Mouse (Mus musculus) liver, postnatal 0 days (tissue): Measurements from ENCODE around the gene Nploc4. TPM values are rescaled to one million over a fixed set of nuclear protein-coding genes. Genes with fewer than 3 reads are reported as not detected.
"Not testable (repeated sequence)": the region's sequence is repeated elsewhere in the genome, so short reads cannot be mapped to it uniquely, and the experiment has no call there.

ENCODE experiments used
- ATAC-seq: fragments of 200-750 bp; cut with Nextera tagmentation; 2 replicates; pipeline ENCODE4 v1.8.0; 2017; ENCODE audit warnings: mild to moderate bottlenecking, moderate library complexity
- DNase-seq: peaks from one replicate; pipeline ENCODE4 v3.0.0-alpha.2; 2016
- H3K27ac ChIP-seq: fragments of 300-500 bp; sonication (generic); 2 replicates; pipeline ENCODE4 v1.5.1; 2014; ENCODE audit warnings: antibody characterized with exemption, moderate library complexity, mild to moderate bottlenecking, low read depth
- H3K27me3 ChIP-seq: fragments of 300-500 bp; sonication (generic); 2 replicates; pipeline ENCODE4 v1.6.1; 2014; ENCODE audit warnings: low read length, control low read depth, mixed read lengths; ENCODE audit not compliant: insufficient read depth
- H3K36me3 ChIP-seq: fragments of 300-500 bp; sonication (generic); replicated peaks from 2 replicates; pipeline ENCODE4 v1.6.1; 2014; ENCODE audit warnings: mild to moderate bottlenecking, control low read depth, low read length, moderate library complexity, mixed read lengths; ENCODE audit not compliant: insufficient read depth
- H3K4me1 ChIP-seq: fragments of 300-500 bp; sonication (generic); 2 replicates; pipeline ENCODE4 v1.6.1; 2014; ENCODE audit warnings: antibody characterized with exemption, mild to moderate bottlenecking, control low read depth; ENCODE audit not compliant: insufficient read depth
- H3K4me2 ChIP-seq: fragments of 300-500 bp; sonication (generic); 2 replicates; pipeline ENCODE4 v1.6.1; 2014; ENCODE audit warnings: low read depth, mild to moderate bottlenecking, low read length, moderate library complexity, mixed read lengths
- H3K4me3 ChIP-seq: fragments of 300-500 bp; sonication (generic); 2 replicates; pipeline ENCODE4 v1.5.1; 2014; ENCODE audit warnings: low read depth, low read length
- H3K9ac ChIP-seq: fragments of 300-500 bp; sonication (generic); replicated peaks from 2 replicates; pipeline ENCODE4 v1.6.1; 2014; ENCODE audit warnings: mild to moderate bottlenecking, moderate library complexity
- H3K9me3 ChIP-seq: fragments of 300-500 bp; sonication (generic); 2 replicates; pipeline ENCODE4 v1.6.1; 2016; ENCODE audit warnings: mild to moderate bottlenecking, control low read depth, low read length, mixed read lengths
- CTCF ChIP-seq: sonication (generic); IDR thresholded peaks from 2 replicates; pipeline ENCODE4 v1.5.1; 2016; ENCODE audit warnings: antibody characterized with exemption, low read depth
- EP300 ChIP-seq: IDR thresholded peaks from 2 replicates; pipeline ENCODE4 v1.6.1; 2016; ENCODE audit warnings: antibody characterized with exemption, low read depth, mild to moderate bottlenecking
- WGBS: fragments of 180-500 bp; shearing (Covaris S2); extraction: QIAGEN DNeasy Blood & Tissue Kit; methylation state at CpG from one replicate; pipeline ENCODE4 v1.1.7; 2014; ENCODE audit not compliant: insufficient replicate concordance; 5-methylcytosine and 5-hydroxymethylcytosine counted together
- polyA plus RNA-seq: library from polyadenylated mRNA; unstranded; fragments of >200 nt; fragmentation: Nextera tagmentation; extraction: Ambion mirVana; gene quantifications from 2 replicates; pipeline ENCODE4 v1.2.1, GENCODE M21; 2015

The Nploc4 gene
- polyA plus RNA-seq, 1 experiment from 2014 or later, result 12.8 TPM

DNA sequence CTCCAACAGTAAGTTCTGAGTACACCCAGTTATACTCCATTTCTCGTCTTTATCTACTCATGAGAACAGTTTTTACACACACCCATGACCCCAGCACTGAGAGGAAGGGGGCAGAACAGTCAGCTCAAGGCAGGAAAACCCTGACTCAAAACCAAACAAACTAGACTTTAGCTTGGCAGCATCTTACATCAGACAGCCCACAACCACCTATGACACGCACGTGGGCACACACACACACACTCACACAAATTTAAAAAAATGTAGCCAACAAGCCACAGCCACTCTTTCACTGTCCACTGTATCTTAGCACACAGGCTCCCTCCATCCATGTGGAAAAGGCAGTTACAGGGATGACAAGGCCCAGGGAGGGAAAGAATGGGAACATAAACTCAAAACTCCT, 10.8 kb downstream of the Nploc4 start:
- 87% methylated on average over 3 of the region's 3 CpGs for WGBS
- H3K27me3 ChIP-seq, result no peaks in the 10 kb centered on the region
- ATAC-seq (no peak), DNase-seq (no peak)
- peaks cover 75% of the 10 kb centered on the region for H3K36me3 ChIP-seq
- TF ChIP-seq EP300 (no peak), CTCF (no peak)
- H3K4me2 ChIP-seq, result no peak overlapping the region
- no peak overlapping the region for H3K4me3 ChIP-seq
- H3K4me1 ChIP-seq, result 0 out of 2 replicates have a peak, but pooled peaks cover 4% of the 10 kb centered on the region
- no peaks in the 10 kb centered on the region for H3K9me3 ChIP-seq
- no peak overlapping the region for H3K27ac ChIP-seq
- no peak overlapping the region for H3K9ac ChIP-seq

- Histone ChIP-seq H3K27me3 (no peaks in the 10 kb centered on the region), H3K27ac (peak overlapping the region; percentile 62; the same call in 1 of the 2 replicates)
- peak; percentile 68 for ATAC-seq
These were observed 13.8 kb downstream of the Nploc4 start for GRCm38 (mm10) chr11:120423569-120424295.

DNA sequence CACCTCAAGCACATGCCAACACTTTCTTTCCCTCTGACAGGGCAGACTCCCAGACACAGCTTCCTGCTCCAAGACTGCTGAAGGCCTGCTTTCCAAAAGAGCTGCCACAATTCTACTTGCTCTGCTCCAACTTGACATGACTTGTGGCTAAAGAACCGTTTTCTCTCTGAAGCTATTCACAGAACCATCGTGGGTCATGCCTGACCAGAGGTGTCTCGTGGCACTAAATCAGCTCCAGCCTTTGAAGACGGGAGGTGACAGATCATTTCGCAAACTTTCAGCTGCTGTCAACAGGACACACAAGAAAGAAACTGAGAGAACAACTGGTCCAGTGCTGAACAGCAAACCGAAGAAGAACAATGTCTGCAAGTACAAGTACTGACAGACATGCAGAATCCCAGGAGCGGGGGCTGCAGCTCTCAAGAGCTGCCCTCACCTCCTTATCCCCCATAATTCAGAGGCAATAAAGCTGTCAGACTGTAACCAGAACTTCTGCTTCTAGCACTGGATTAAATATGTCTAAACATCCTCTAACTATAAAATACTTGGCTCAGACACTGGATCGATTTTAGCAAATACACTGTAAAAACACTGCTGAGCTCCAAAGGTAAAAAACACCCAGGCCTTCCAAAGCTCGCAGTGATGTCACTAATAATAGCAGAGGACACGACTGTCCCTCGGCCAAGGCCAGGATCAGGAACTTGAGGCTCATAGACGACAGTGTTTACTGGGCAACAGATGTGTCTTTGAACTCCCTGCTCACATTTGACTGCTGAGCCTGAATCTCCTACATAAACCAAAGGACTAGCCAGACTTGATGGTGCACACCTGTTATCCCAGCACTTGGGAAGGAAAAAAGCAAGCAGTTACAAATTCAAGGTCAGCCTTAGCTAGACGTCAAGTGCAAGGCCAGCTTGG, 14.6 kb downstream of the Nploc4 start:
- DNase-seq (no peak), ATAC-seq (peak; percentile 85)
- TF ChIP-seq EP300 (no peak), CTCF (no peak)
- Histone ChIP-seq H3K4me3 (no peak overlapping the region), H3K4me1 (0 out of 2 replicates have a peak, but pooled peaks cover 4% of the 10 kb centered on the region), H3K4me2 (no peak overlapping the region), H3K9me3 (no peaks in the 10 kb centered on the region), H3K9ac (no peak overlapping the region), H3K27me3 (no peaks in the 10 kb centered on the region), H3K27ac (peak overlapping the region; percentile 62), H3K36me3 (peaks cover 84% of the 10 kb centered on the region)
- WGBS, result 70% methylated on average over 13 of the region's 13 CpGs

More at GRCm38 (mm10) chr11:120423569-120424295, 13.8 kb downstream of the Nploc4 start:
- Histone ChIP-seq H3K4me2 (no peak overlapping the region), H3K4me3 (no peak overlapping the region), H3K9ac (no peak overlapping the region), H3K4me1 (0 out of 2 replicates have a peak, but pooled peaks cover 4% of the 10 kb centered on the region), H3K9me3 (no peaks in the 10 kb centered on the region), H3K36me3 (peaks cover 84% of the 10 kb centered on the region)
- 70% methylated on average over 9 of the region's 9 CpGs for WGBS
- TF ChIP-seq EP300, result no peak
- TF ChIP-seq CTCF, result peak; percentile 80
- DNase-seq, result peak; percentile 72

DNA sequence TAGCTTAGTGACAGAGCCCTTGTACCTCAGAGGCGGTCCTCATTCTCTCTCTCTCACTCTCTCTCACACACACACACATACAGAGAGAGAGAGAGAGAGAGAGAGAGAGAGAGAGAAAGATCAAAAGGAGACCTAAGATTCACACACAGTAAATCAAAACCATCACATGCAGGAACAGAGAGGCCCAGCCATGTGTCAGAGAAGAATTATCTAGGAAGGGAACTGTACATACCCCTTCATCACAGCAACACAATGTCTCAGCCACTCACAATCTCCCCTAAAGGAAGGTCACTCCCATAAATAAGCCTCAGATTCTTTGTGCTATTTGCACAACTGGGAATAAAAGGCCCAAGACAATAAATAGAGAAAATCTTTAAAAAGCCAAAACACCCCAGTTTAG, 18.9 kb downstream of the Nploc4 start:
- no peak for TF ChIP-seq EP300
- no peak for TF ChIP-seq CTCF
- Histone ChIP-seq H3K4me2 (no peak overlapping the region), H3K9me3 (no peaks in the 10 kb centered on the region), H3K27ac (no peak overlapping the region), H3K4me3 (no peak overlapping the region), H3K36me3 (peaks cover 78% of the 10 kb centered on the region), H3K9ac (no peak overlapping the region), H3K4me1 (0 out of 2 replicates have a peak, but pooled peaks cover 4% of the 10 kb centered on the region), H3K27me3 (no peaks in the 10 kb centered on the region)
- WGBS, result 93% methylated on average over 1 of the region's 1 CpGs
- DNase-seq, result no peak
- no peak for ATAC-seq

DNA sequence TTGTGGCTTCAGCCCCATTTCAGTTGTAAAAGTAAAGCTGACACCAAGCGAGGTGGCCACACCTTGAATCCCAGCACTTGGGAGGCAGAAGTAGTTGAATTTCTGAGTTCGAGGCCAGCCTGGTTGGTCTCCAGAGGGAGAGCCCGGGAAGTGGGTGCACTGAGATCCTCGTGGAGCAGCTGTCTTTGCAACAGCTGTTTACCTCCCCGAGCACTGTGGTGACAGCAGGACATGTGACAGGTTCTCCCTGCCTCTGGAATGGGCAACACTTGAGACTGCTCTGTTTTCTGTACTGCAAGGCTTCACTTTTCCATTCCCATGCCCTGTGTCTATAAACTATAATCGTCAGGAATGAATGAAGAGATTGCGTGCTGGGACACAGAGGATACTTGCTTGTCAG, 19.7 kb downstream of the Nploc4 start:
- no peak overlapping the region for H3K27ac ChIP-seq
- DNase-seq (no peak), ATAC-seq (no peak)
- TF ChIP-seq EP300, result no peak
- TF ChIP-seq CTCF, result no peak
- no peak overlapping the region for H3K4me2 ChIP-seq
- H3K4me1 ChIP-seq, result 0 out of 2 replicates have a peak, but pooled peaks cover 4% of the 10 kb centered on the region
- 89% methylated on average over 7 of the region's 7 CpGs for WGBS
- H3K9me3 ChIP-seq, result no peaks in the 10 kb centered on the region
- H3K9ac ChIP-seq, result no peak overlapping the region
- H3K27me3 ChIP-seq, result no peaks in the 10 kb centered on the region
- peaks cover 78% of the 10 kb centered on the region for H3K36me3 ChIP-seq
- H3K4me3 ChIP-seq, result no peak overlapping the region

DNA sequence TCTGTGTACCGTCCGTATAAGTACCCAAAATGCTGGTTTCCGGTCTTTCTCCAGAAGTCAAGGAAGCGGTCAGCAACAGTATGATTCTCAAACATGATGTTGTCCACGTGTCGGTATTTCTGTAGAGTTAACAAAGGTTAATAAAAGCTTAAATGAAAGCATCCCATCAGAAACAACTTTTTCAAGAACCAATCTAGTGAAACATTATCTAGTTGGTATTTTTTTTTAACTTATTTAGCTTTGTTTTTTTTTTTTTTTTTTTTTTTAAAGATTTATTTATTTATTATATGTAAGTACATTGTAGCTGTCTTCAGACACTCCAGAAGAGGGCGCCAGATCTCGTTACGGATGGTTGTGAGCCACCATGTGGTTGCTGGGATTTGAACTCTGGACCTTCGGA, 23.9 kb downstream of the Nploc4 start:
- H3K4me3 ChIP-seq, H3K4me2 ChIP-seq, H3K9ac ChIP-seq, DNase-seq, H3K27me3 ChIP-seq, H3K4me1 ChIP-seq, ATAC-seq, H3K27ac ChIP-seq, H3K9me3 ChIP-seq: not testable (repeated sequence)
- H3K36me3 ChIP-seq, result peaks cover 82% of the 10 kb centered on the region
- 0 out of 2 replicates have a peak, but pooled peaks have one; percentile 1 for TF ChIP-seq CTCF
- WGBS, result 97% methylated on average over 7 of the region's 10 CpGs
